Mouse (Mus musculus): ENCODE data around the gene Cpd. TPM values are rescaled to one million over a fixed set of nuclear protein-coding genes. Genes with fewer than 3 reads are reported as not detected.

The Cpd gene
- polyA plus RNA-seq, 1 experiment from 2014 or later, result 7.0 TPM

- Histone ChIP-seq H3K4me2 (ENCODE audit: low read length) (no peak overlapping the region), H3K9ac (replicated peaks; ENCODE audit: low read depth, low read length) (no peak overlapping the region), H3K27me3 (replicated peaks; ENCODE audit: control insufficient read depth, insufficient read depth, low read length) (no peaks in the 10 kb centered on the region; the same call in 1 of the 2 replicates), H3K27ac (ENCODE audit: low read length) (no peak overlapping the region), H3K4me3 (replicated peaks; ENCODE audit: low read length) (no peak overlapping the region), H3K9me3 (ENCODE audit: control insufficient read depth, low read length) (no peaks in the 10 kb centered on the region), H3K36me3 (ENCODE audit: control insufficient read depth, insufficient read depth) (no peaks in the 10 kb centered on the region), H3K4me1 (replicated peaks; ENCODE audit: control insufficient read depth, insufficient read depth, low read length) (no peaks in the 10 kb centered on the region)
- WGBS, result 29% methylated on average over 17 of the region's 17 CpGs
- no peak for ATAC-seq
Measured at GRCm38 (mm10) chr11:76854475-76855341, 7.9 kb upstream of the Cpd start.

- WGBS, result 79% methylated on average over 3 of the region's 3 CpGs
- H3K27me3 ChIP-seq (replicated peaks; ENCODE audit: control insufficient read depth, insufficient read depth, low read length), result no peaks in the 10 kb centered on the region; the same call in 1 of the 2 replicates
- H3K4me3 ChIP-seq (replicated peaks; ENCODE audit: low read length), result no peak overlapping the region
- H3K9me3 ChIP-seq (ENCODE audit: control insufficient read depth, low read length), result no peaks in the 10 kb centered on the region
- no peak for ATAC-seq
- H3K4me2 ChIP-seq (ENCODE audit: low read length), result no peak overlapping the region
- H3K9ac ChIP-seq (replicated peaks; ENCODE audit: low read depth, low read length), result no peak overlapping the region
- no peaks in the 10 kb centered on the region for H3K36me3 ChIP-seq (ENCODE audit: control insufficient read depth, insufficient read depth)
- no peak overlapping the region for H3K27ac ChIP-seq (ENCODE audit: low read length)
- 0 out of 2 replicates have a peak, but pooled peaks cover 4% of the 10 kb centered on the region for H3K4me1 ChIP-seq (replicated peaks; ENCODE audit: control insufficient read depth, insufficient read depth, low read length)
Measured at GRCm38 (mm10) chr11:76851512-76851911, 4.7 kb upstream of the Cpd start.

- 36% methylated on average over 2 of the region's 2 CpGs for WGBS
- H3K4me1 ChIP-seq (replicated peaks; ENCODE audit: control insufficient read depth, insufficient read depth, low read length), result peaks cover 19% of the 10 kb centered on the region
- H3K4me3 ChIP-seq (replicated peaks; ENCODE audit: low read length), result no peak overlapping the region
- no peaks in the 10 kb centered on the region for H3K9me3 ChIP-seq (ENCODE audit: control insufficient read depth, low read length)
- no peak overlapping the region for H3K9ac ChIP-seq (replicated peaks; ENCODE audit: low read depth, low read length)
- no peak overlapping the region for H3K4me2 ChIP-seq (ENCODE audit: low read length)
- no peak for ATAC-seq
- no peaks in the 10 kb centered on the region for H3K36me3 ChIP-seq (ENCODE audit: control insufficient read depth, insufficient read depth)
- H3K27me3 ChIP-seq (replicated peaks; ENCODE audit: control insufficient read depth, insufficient read depth, low read length), result no peaks in the 10 kb centered on the region; the same call in 1 of the 2 replicates
- H3K27ac ChIP-seq (ENCODE audit: low read length), result no peak overlapping the region
Measured at GRCm38 (mm10) chr11:76849596-76849995, 2.8 kb upstream of the Cpd start.

- ATAC-seq, result no peak
- no peak overlapping the region for H3K4me3 ChIP-seq (replicated peaks; ENCODE audit: low read length)
- no peaks in the 10 kb centered on the region for H3K9me3 ChIP-seq (ENCODE audit: control insufficient read depth, low read length)
- H3K27ac ChIP-seq (ENCODE audit: low read length), result no peak overlapping the region
- no peak overlapping the region for H3K4me2 ChIP-seq (ENCODE audit: low read length)
- 79% methylated on average over 5 of the region's 5 CpGs for WGBS
- no peak overlapping the region for H3K9ac ChIP-seq (replicated peaks; ENCODE audit: low read depth, low read length)
- H3K4me1 ChIP-seq (replicated peaks; ENCODE audit: control insufficient read depth, insufficient read depth, low read length), result peaks cover 25% of the 10 kb centered on the region
- H3K36me3 ChIP-seq (ENCODE audit: control insufficient read depth, insufficient read depth), result no peaks in the 10 kb centered on the region
- H3K27me3 ChIP-seq (replicated peaks; ENCODE audit: control insufficient read depth, insufficient read depth, low read length), result no peaks in the 10 kb centered on the region
Measured at GRCm38 (mm10) chr11:76848081-76848480, 1.3 kb upstream of the Cpd start.

GRCm38 (mm10) chr11:76847354-76847753 lies 536 bp upstream of the Cpd start:
- Histone ChIP-seq H3K27me3 (replicated peaks; ENCODE audit: control insufficient read depth, insufficient read depth, low read length) (no peaks in the 10 kb centered on the region), H3K4me1 (replicated peaks; ENCODE audit: control insufficient read depth, insufficient read depth, low read length) (peaks cover 26% of the 10 kb centered on the region), H3K27ac (ENCODE audit: low read length) (no peak overlapping the region), H3K4me3 (replicated peaks; ENCODE audit: low read length) (peak overlapping the region; percentile 93), H3K9ac (replicated peaks; ENCODE audit: low read depth, low read length) (0 out of 2 replicates have a peak overlapping the region, but pooled peaks have one; percentile 30), H3K36me3 (ENCODE audit: control insufficient read depth, insufficient read depth) (no peaks in the 10 kb centered on the region), H3K9me3 (ENCODE audit: control insufficient read depth, low read length) (no peaks in the 10 kb centered on the region), H3K4me2 (ENCODE audit: low read length) (peak overlapping the region; percentile 93)
- peak; percentile 13; the same call in 1 of the 2 replicates for ATAC-seq
- 21% methylated on average over 8 of the region's 8 CpGs for WGBS

- H3K27ac ChIP-seq (ENCODE audit: low read length), result peak overlapping the region; percentile 85
- WGBS, result under 1% methylated on average over 84 of the region's 90 CpGs
- H3K27me3 ChIP-seq (replicated peaks; ENCODE audit: control insufficient read depth, insufficient read depth, low read length), result no peaks in the 10 kb centered on the region
- H3K4me1 ChIP-seq (replicated peaks; ENCODE audit: control insufficient read depth, insufficient read depth, low read length), result peaks cover 31% of the 10 kb centered on the region
- H3K4me3 ChIP-seq (replicated peaks; ENCODE audit: low read length), result peak overlapping the region; percentile 93
- ATAC-seq, result peak; percentile 65
- no peaks in the 10 kb centered on the region for H3K36me3 ChIP-seq (ENCODE audit: control insufficient read depth, insufficient read depth)
- peak overlapping the region; percentile 88 for H3K9ac ChIP-seq (replicated peaks; ENCODE audit: low read depth, low read length)
- peak overlapping the region; percentile 93 for H3K4me2 ChIP-seq (ENCODE audit: low read length)
- H3K9me3 ChIP-seq (ENCODE audit: control insufficient read depth, low read length), result no peaks in the 10 kb centered on the region
Measured at GRCm38 (mm10) chr11:76846011-76846877, 574 bp downstream of the Cpd start.

GRCm38 (mm10) chr11:76845275-76845980 lies 1.4 kb downstream of the Cpd start:
- H3K27ac ChIP-seq (ENCODE audit: low read length), result no peak overlapping the region
- WGBS, result 29% methylated on average over 15 of the region's 15 CpGs
- peak overlapping the region; percentile 93 for H3K4me2 ChIP-seq (ENCODE audit: low read length)
- H3K27me3 ChIP-seq (replicated peaks; ENCODE audit: control insufficient read depth, insufficient read depth, low read length), result no peaks in the 10 kb centered on the region
- H3K4me3 ChIP-seq (replicated peaks; ENCODE audit: low read length), result peak overlapping the region; percentile 93
- H3K36me3 ChIP-seq (ENCODE audit: control insufficient read depth, insufficient read depth), result no peaks in the 10 kb centered on the region
- no peaks in the 10 kb centered on the region for H3K9me3 ChIP-seq (ENCODE audit: control insufficient read depth, low read length)
- H3K4me1 ChIP-seq (replicated peaks; ENCODE audit: control insufficient read depth, insufficient read depth, low read length), result peaks cover 31% of the 10 kb centered on the region
- peak overlapping the region; percentile 88 for H3K9ac ChIP-seq (replicated peaks; ENCODE audit: low read depth, low read length)
- ATAC-seq, result no peak

- no peak overlapping the region for H3K27ac ChIP-seq (ENCODE audit: low read length)
- WGBS, result 93% methylated on average over 4 of the region's 4 CpGs
- H3K9me3 ChIP-seq (ENCODE audit: control insufficient read depth, low read length), result no peaks in the 10 kb centered on the region
- ATAC-seq, result no peak
- no peaks in the 10 kb centered on the region for H3K27me3 ChIP-seq (replicated peaks; ENCODE audit: control insufficient read depth, insufficient read depth, low read length)
- H3K9ac ChIP-seq (replicated peaks; ENCODE audit: low read depth, low read length), result no peak overlapping the region
- H3K4me2 ChIP-seq (ENCODE audit: low read length), result no peak overlapping the region
- H3K4me3 ChIP-seq (replicated peaks; ENCODE audit: low read length), result no peak overlapping the region
- no peaks in the 10 kb centered on the region for H3K36me3 ChIP-seq (ENCODE audit: control insufficient read depth, insufficient read depth)
- peaks cover 9% of the 10 kb centered on the region for H3K4me1 ChIP-seq (replicated peaks; ENCODE audit: control insufficient read depth, insufficient read depth, low read length)
Measured at GRCm38 (mm10) chr11:76838573-76838972, 8.2 kb downstream of the Cpd start.

All from forebrain, embryonic 16.5 days (tissue).